Mouse (Mus musculus) liver, postnatal 0 days (tissue): ENCODE results near the gene Slc7a14. TPM values are rescaled to one million over a fixed set of nuclear protein-coding genes. Genes with fewer than 3 reads are reported as not detected.

ENCODE experiments used
- ATAC-seq: fragments of 200-750 bp; cut with Nextera tagmentation; 2 replicates; pipeline ENCODE4 v1.8.0; 2017; ENCODE audit warnings: mild to moderate bottlenecking, moderate library complexity
- DNase-seq: peaks from one replicate; pipeline ENCODE4 v3.0.0-alpha.2; 2016
- H3K27ac ChIP-seq: fragments of 300-500 bp; sonication (generic); 2 replicates; pipeline ENCODE4 v1.5.1; 2014; ENCODE audit warnings: antibody characterized with exemption, moderate library complexity, mild to moderate bottlenecking, low read depth
- H3K27me3 ChIP-seq: fragments of 300-500 bp; sonication (generic); 2 replicates; pipeline ENCODE4 v1.6.1; 2014; ENCODE audit warnings: low read length, control low read depth, mixed read lengths; ENCODE audit not compliant: insufficient read depth
- H3K36me3 ChIP-seq: fragments of 300-500 bp; sonication (generic); replicated peaks from 2 replicates; pipeline ENCODE4 v1.6.1; 2014; ENCODE audit warnings: mild to moderate bottlenecking, control low read depth, low read length, moderate library complexity, mixed read lengths; ENCODE audit not compliant: insufficient read depth
- H3K4me1 ChIP-seq: fragments of 300-500 bp; sonication (generic); 2 replicates; pipeline ENCODE4 v1.6.1; 2014; ENCODE audit warnings: antibody characterized with exemption, mild to moderate bottlenecking, control low read depth; ENCODE audit not compliant: insufficient read depth
- H3K4me2 ChIP-seq: fragments of 300-500 bp; sonication (generic); 2 replicates; pipeline ENCODE4 v1.6.1; 2014; ENCODE audit warnings: low read depth, mild to moderate bottlenecking, low read length, moderate library complexity, mixed read lengths
- H3K4me3 ChIP-seq: fragments of 300-500 bp; sonication (generic); 2 replicates; pipeline ENCODE4 v1.5.1; 2014; ENCODE audit warnings: low read depth, low read length
- H3K9ac ChIP-seq: fragments of 300-500 bp; sonication (generic); replicated peaks from 2 replicates; pipeline ENCODE4 v1.6.1; 2014; ENCODE audit warnings: mild to moderate bottlenecking, moderate library complexity
- H3K9me3 ChIP-seq: fragments of 300-500 bp; sonication (generic); 2 replicates; pipeline ENCODE4 v1.6.1; 2016; ENCODE audit warnings: mild to moderate bottlenecking, control low read depth, low read length, mixed read lengths
- CTCF ChIP-seq: sonication (generic); IDR thresholded peaks from 2 replicates; pipeline ENCODE4 v1.5.1; 2016; ENCODE audit warnings: antibody characterized with exemption, low read depth
- EP300 ChIP-seq: IDR thresholded peaks from 2 replicates; pipeline ENCODE4 v1.6.1; 2016; ENCODE audit warnings: antibody characterized with exemption, low read depth, mild to moderate bottlenecking
- WGBS: fragments of 180-500 bp; shearing (Covaris S2); extraction: QIAGEN DNeasy Blood & Tissue Kit; methylation state at CpG from one replicate; pipeline ENCODE4 v1.1.7; 2014; ENCODE audit not compliant: insufficient replicate concordance; 5-methylcytosine and 5-hydroxymethylcytosine counted together
- polyA plus RNA-seq: library from polyadenylated mRNA; unstranded; fragments of >200 nt; fragmentation: Nextera tagmentation; extraction: Ambion mirVana; gene quantifications from 2 replicates; pipeline ENCODE4 v1.2.1, GENCODE M21; 2015

Gene Slc7a14
- polyA plus RNA-seq, 1 experiment from 2014 or later, result 0.05 TPM

GRCm38 (mm10) chr3:31234356-31234755 lies 75.8 kb downstream of the Slc7a14 start:
- Histone ChIP-seq H3K36me3 (no peaks in the 10 kb centered on the region), H3K4me3 (no peak overlapping the region), H3K4me1 (no peaks in the 10 kb centered on the region), H3K27me3 (no peaks in the 10 kb centered on the region), H3K9me3 (no peaks in the 10 kb centered on the region), H3K27ac (no peak overlapping the region), H3K4me2 (no peak overlapping the region), H3K9ac (no peak overlapping the region)
- TF ChIP-seq EP300 (no peak), CTCF (no peak)
- ATAC-seq (no peak), DNase-seq (no peak)
- WGBS, result 64% methylated on average over 7 of the region's 7 CpGs

GRCm38 (mm10) chr3:31233746-31234312 lies 76.3 kb downstream of the Slc7a14 start:
- TF ChIP-seq EP300 (no peak), CTCF (no peak)
- ATAC-seq (no peak), DNase-seq (no peak)
- no peaks in the 10 kb centered on the region for H3K9me3 ChIP-seq
- H3K27me3 ChIP-seq, result no peaks in the 10 kb centered on the region
- no peaks in the 10 kb centered on the region for H3K36me3 ChIP-seq
- H3K4me1 ChIP-seq, result no peaks in the 10 kb centered on the region
- 74% methylated on average over 2 of the region's 2 CpGs for WGBS
- no peak overlapping the region for H3K4me3 ChIP-seq
- H3K4me2 ChIP-seq, result no peak overlapping the region
- no peak overlapping the region for H3K9ac ChIP-seq
- no peak overlapping the region for H3K27ac ChIP-seq

- WGBS, result 70% methylated on average over 5 of the region's 5 CpGs
Observed at GRCm38 (mm10) chr3:31229281-31229680, 80.9 kb downstream of the Slc7a14 start.

GRCm38 (mm10) chr3:31228487-31228886 lies 81.7 kb downstream of the Slc7a14 start:
- H3K4me2 ChIP-seq, result no peak overlapping the region
- no peak overlapping the region for H3K27ac ChIP-seq
- no peaks in the 10 kb centered on the region for H3K9me3 ChIP-seq
- H3K27me3 ChIP-seq, result no peaks in the 10 kb centered on the region
- no peaks in the 10 kb centered on the region for H3K4me1 ChIP-seq
- ATAC-seq (no peak), DNase-seq (no peak)
- H3K36me3 ChIP-seq, result no peaks in the 10 kb centered on the region
- no peak overlapping the region for H3K4me3 ChIP-seq
- 68% methylated on average over 2 of the region's 2 CpGs for WGBS
- TF ChIP-seq EP300 (no peak), CTCF (no peak)
- H3K9ac ChIP-seq, result no peak overlapping the region

More at GRCm38 (mm10) chr3:31229281-31229680, 80.9 kb downstream of the Slc7a14 start:
- H3K9me3 ChIP-seq, result no peaks in the 10 kb centered on the region
- no peak for TF ChIP-seq CTCF
- TF ChIP-seq EP300, result no peak
- no peaks in the 10 kb centered on the region for H3K4me1 ChIP-seq
- H3K27me3 ChIP-seq, result no peaks in the 10 kb centered on the region
- no peak overlapping the region for H3K27ac ChIP-seq
- ATAC-seq, result no peak
- H3K4me2 ChIP-seq, result no peak overlapping the region
- no peak overlapping the region for H3K4me3 ChIP-seq
- no peaks in the 10 kb centered on the region for H3K36me3 ChIP-seq
- no peak for DNase-seq
- H3K9ac ChIP-seq, result no peak overlapping the region

GRCm38 (mm10) chr3:31223551-31223950 lies 86.6 kb downstream of the Slc7a14 start:
- Histone ChIP-seq H3K9ac (no peak overlapping the region), H3K36me3 (no peaks in the 10 kb centered on the region), H3K9me3 (no peaks in the 10 kb centered on the region), H3K27ac (no peak overlapping the region), H3K4me2 (no peak overlapping the region), H3K4me1 (no peaks in the 10 kb centered on the region), H3K27me3 (no peaks in the 10 kb centered on the region), H3K4me3 (no peak overlapping the region)
- TF ChIP-seq CTCF (no peak), EP300 (no peak)
- DNase-seq (no peak), ATAC-seq (no peak)
- 89% methylated on average over 17 of the region's 17 CpGs for WGBS

GRCm38 (mm10) chr3:31220040-31220439 lies 90.1 kb downstream of the Slc7a14 start:
- DNase-seq (no peak), ATAC-seq (no peak)
- H3K4me1 ChIP-seq, result no peaks in the 10 kb centered on the region
- no peaks in the 10 kb centered on the region for H3K9me3 ChIP-seq
- no peak overlapping the region for H3K27ac ChIP-seq
- no peak overlapping the region for H3K9ac ChIP-seq
- no peak overlapping the region for H3K4me2 ChIP-seq
- no peak for TF ChIP-seq EP300
- TF ChIP-seq CTCF, result no peak
- H3K27me3 ChIP-seq, result no peaks in the 10 kb centered on the region
- 78% methylated on average over 4 of the region's 4 CpGs for WGBS
- no peaks in the 10 kb centered on the region for H3K36me3 ChIP-seq
- H3K4me3 ChIP-seq, result no peak overlapping the region
